Comparison of ENCODE assay signal across 8 mouse cellular contexts in genomic region chr5:115272812-115273548, GRCm38 (mm10). TPM values are rescaled to one million over a fixed set of nuclear protein-coding genes. Genes with fewer than 3 reads are reported as not detected.
DNase-seq lines count a peak whose midpoint lies in the region; ATAC-seq and TF ChIP-seq lines count a peak whose summit lies in the region.

Rnf10 (minus strand) TSS chr5:115272898.

- peak within 1 kb of the TSS; percentile 94 for H3K27ac ChIP-seq in cortical plate, adult 2 months (ENCODE audit: insufficient read depth, low read length)

- H3K4me3 ChIP-seq in cortical plate, adult 2 months (ENCODE audit: insufficient read depth, low read length), result peak within 1 kb of the TSS; percentile 83

- peaks cover 15% of the 10 kb centered on the region for H3K4me1 ChIP-seq in cortical plate, adult 2 months (ENCODE audit: control insufficient read depth, insufficient read depth, low read length)

- DNase-seq in gastrocnemius, postnatal 10 days, result peak; percentile 93
- peak; percentile 99 for DNase-seq in induced T-regulatory cell, adult 2 months (ENCODE audit: low read depth)
- peak; percentile 93 to 99 for DNase-seq in left cerebral cortex, adult 9 months (ENCODE audit: low spot score in 2 of 2)
- DNase-seq in right cerebral cortex, postnatal 14 days, result peak; percentile 92
- peak; percentile 98 to 99 for DNase-seq in urinary bladder, postnatal 36 days (ENCODE audit: low spot score in 2 of 2)

- no peak for TF ChIP-seq CTCF in cortical plate, adult 2 months (IDR thresholded peaks at IDR 0.05; ENCODE audit: extremely low read depth, insufficient read depth, low read length)

- peak; percentile 99 for TF ChIP-seq POLR2A in cortical plate, adult 2 months (IDR thresholded peaks at IDR 0.05; ENCODE audit: extremely low read depth, insufficient read depth, low read length)

- peak; percentile 75 for ATAC-seq in activated CD4-positive, CD25-positive, alpha-beta regulatory T cell, adult 4 months
- peak; percentile 94 for ATAC-seq in megakaryocyte progenitor cell, adult 5-6 weeks (replicated peaks; ENCODE audit: poor library complexity)

RNA-seq across cellular contexts. Expression of gene Rnf10, which starts in this region (rescaled TPM):
- 10 to 100 TPM; 30.8 to 33.1 TPM for polyA plus RNA-seq in activated CD4-positive, CD25-positive, alpha-beta regulatory T cell, adult 4 months (2017; shearing (Covaris generic))
- 177 and 181 TPM in 2 replicates for polyA plus RNA-seq in cortical plate, adult 2 months (2012; rRNA removed)
- total RNA-seq in gastrocnemius, postnatal 10 days (2021), result 100 to 1,000 TPM; 220 to 226 TPM
- total RNA-seq in megakaryocyte progenitor cell, adult 5-6 weeks (2015), result 45.3 and 56.3 TPM in 2 replicates
- total RNA-seq in megakaryocyte progenitor cell, adult 5-6 weeks (2017), result 45.1 and 58.7 TPM in 2 replicates

Comparison
In these comparisons a context has a peak if more than half of its experiments do, and no peak if none do; other contexts are left out.
1. Peak in every context shown above with its lines: DNase-seq, ATAC-seq, H3K4me3 ChIP-seq and H3K27ac ChIP-seq.